Mouse (Mus musculus): ENCODE data around the gene Trim65. TPM values are rescaled to one million over a fixed set of nuclear protein-coding genes. Genes with fewer than 3 reads are reported as not detected.
"Not testable (repeated sequence)": the region's sequence is repeated elsewhere in the genome, so short reads cannot be mapped to it uniquely, and the experiment has no call there.

The Trim65 gene
- total RNA-seq, 2 experiments from 2014 or later, result 4.3 to 4.8 TPM

DNA sequence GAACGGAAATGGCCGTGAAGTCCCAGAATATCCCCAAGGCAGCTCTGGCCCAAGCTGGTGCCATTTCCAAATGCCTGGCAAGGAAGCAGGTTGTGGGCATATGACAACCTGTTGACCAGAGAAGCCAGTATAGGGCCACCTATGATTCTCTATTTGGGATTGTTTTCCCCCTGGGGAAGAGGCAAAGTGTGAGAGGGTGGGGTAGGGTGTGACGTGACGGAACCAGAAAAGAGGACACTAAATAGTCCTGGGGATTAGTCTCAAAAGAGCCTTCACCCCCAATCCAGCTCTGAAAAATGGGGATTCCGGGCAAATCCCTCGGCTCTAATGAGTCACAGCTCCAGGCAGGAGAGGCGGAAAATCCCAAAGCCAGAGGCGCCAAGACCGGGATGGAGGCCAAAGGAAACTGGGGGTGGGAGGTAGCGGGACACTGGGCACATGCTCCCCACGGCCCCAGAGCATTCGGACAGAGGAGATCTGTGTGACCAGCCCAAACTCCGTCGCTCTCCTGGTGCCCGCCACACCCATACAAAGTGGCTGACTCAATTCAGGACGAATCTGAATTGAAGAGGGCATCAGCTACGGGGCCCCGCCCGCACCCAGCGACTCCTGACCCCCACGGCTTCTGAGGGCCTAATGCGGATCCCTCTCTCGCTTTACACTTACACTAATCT is 22.3 kb downstream of the Trim65 start:
- DNase-seq, result peak; percentile 86

DNA sequence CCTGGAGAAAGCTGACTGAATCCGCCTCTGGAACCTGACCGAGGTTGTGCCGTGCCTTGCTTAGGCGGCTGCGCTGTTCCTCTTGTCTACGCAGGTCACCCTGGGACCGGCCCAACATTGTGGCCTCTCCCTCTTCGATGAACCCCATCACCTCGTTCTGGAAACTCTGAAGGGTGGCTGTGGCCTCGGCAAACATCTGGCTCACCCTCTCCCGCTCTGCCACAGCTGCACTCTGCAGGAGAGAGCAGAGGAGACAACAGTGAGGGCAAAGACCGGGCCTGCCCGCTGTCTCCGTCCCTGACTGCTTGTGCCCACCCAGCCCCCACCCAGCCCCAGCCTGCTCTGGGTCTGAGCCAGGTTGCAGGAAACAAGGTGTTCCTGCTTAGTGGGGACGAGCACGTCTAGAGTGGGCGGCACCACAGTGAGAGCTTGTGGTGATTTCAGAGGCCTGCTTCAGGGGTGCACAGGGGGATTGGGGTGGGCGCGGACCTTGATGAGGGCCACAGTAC is 23.1 kb downstream of the Trim65 start:
- DNase-seq, result no peak

DNA sequence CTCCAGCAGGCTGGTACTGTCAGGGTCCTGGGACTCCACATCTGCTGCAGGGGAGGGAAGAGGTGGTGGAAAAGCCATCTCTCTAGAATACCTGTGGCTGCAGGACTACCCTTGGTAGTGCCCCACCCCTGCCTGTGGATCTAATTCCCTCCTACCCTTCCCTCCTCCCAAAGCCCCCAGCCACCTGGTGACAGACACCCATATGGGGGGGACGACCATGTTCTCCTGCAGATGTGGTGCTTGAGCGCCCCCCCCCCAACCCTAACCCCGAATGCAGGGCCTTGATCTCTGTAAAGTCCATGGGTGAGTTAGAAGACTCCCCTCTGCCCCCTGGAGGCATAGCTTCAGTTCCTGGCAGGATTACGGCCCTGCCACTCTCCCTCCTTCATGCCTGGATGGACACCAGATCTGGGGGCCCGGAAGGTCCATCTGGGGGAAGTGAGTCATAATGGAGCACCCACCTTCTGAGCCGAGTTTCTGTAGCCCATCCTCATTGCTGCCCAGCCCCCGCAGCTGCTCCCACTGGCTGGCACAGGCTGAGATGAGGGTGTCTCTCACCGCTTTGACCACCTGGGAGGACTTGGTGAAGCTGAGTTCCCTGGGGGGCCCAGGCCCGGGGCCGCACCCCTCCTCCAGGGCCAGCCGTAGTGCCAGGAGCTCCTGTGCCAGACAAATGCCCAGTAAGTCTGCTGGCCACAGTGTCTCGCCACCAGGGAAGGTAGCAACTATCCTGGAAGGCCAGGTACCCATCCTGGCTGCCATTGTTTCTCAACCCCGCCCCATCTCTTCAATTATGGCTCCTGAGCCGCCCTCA is 23.8 kb downstream of the Trim65 start:
- peak; percentile 53 for DNase-seq

DNA sequence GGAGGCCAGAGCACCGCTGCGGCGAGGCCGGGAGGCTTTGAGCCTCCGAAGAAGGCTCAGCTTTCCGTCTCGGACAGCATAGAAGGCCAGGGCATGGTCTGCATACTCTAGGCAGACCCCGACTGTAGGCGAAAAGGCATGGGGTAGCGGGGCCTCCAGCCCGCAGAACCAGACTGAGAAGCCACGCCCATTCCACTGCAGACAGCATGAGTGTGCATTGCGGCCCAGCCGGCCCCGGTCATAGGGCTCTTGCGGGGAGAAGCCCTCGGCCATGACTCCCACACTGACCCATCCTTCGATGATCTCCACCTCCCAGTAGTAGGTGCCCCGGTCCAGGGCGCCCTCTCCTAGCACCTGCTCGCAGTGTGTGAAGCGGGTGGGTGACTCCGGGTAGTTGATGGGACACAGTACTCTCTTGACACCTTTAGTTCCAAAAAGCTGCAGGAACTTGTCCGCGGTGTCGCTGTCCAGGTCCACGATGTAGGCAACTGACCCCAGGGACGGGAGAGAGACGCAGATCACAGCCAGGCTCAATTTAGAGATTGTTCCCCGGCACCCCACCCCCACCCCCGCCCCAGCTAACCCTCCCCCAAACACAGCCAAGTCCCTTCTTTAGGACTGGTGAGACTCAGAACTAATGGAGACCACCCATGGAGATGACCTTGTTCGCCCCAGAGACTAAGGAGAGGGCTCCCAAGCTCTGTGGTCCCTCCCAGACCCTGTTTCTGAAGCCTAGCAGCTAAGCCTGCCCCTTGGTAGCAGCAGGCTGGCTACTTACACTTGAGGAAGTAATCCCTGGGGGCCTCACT is 24.6 kb downstream of the Trim65 start:
- DNase-seq, result no peak

DNA sequence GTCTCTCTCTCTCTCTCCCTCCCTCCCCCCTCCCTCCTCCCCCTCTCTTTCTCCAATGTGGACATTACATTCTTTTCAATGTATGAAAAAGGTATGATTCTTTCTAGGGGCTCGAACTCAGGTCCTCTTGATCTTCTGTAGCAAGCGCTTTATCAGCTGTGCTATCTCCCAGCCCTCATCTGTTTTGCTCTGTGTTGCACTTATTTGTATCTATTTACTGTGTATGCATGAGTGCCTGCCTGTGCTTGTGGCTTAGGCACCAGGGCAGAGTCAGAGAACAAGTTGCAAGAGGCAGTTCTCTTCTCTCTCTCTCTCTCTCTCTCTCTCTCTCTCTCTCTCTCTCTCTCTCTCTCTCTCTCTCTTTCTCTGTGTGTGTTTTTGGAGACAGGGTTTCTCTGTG is 25.9 kb downstream of the Trim65 start:
- no peak for DNase-seq

DNA sequence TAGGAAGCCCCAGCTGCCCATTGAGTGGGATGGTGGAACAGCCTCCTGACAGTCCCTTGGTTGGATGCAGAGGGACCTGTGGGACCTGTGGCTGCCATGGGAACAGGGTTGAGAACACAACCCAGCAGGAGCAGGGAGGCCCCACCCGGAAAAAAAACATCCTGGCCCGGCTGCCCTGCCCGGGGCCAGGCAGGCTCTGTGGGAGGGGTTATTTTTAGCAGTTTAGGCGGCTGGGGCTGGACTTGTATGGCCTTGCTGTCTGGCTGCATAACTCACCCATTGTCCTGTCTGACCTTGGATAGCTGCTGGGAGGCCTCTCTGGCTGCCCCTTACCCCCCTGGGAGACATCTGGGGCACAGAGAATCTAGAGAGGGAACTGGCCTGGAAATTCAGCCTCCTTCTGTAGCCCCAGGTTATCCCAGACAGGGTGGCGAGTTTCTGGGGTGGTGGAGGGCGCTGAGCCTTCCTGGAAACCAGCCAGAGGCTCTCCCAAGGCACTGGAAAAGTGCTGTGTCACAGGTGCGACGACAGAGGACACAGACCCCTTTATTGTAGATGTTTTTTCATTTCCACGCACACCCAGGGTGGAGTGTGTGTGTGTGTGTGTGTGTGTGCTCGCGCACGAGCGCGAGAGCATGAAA is 26.8 kb downstream of the Trim65 start:
- peak; percentile 81 for DNase-seq

DNA sequence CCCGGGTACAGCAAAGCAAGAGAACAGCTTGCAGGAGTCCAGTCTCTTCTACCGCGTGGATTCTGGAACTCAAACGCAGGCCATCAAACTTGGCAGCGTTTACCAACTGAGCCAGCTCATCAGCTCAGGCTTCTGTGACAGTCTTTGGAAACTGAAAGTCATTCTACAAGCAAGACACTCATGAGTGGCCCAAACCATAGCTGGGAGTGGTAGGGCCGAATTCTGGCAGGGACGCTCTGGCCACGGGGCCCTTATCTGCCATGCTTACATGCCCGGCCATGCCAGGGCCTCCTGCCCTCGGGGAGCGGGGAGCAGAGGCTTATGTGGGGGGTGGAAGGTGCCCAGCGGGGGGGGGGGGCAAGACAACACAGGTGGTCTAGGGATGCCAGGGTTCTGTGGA is 27.4 kb downstream of the Trim65 start:
- peak; percentile 44 for DNase-seq

DNA sequence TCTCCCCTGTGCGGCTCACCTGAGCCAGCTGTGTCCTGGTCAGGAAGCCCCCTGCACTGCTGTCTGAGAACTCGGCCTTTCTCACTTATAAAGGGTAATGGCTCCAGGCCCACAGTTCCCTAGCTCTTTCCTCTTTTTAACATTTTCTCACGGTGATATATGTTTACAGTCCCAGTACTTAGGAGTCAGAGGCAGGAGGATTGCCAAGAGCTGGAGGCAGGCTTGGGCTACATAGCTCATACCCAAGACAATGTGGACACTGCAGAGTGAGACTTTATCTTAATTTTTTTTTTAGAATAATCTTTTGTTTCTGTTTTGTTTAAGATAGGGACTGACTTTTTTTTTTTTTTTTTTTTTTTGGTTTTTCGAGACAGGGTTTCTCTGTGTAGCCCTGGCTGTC is 28.5 kb downstream of the Trim65 start:
- peak; percentile 56 for DNase-seq

DNA sequence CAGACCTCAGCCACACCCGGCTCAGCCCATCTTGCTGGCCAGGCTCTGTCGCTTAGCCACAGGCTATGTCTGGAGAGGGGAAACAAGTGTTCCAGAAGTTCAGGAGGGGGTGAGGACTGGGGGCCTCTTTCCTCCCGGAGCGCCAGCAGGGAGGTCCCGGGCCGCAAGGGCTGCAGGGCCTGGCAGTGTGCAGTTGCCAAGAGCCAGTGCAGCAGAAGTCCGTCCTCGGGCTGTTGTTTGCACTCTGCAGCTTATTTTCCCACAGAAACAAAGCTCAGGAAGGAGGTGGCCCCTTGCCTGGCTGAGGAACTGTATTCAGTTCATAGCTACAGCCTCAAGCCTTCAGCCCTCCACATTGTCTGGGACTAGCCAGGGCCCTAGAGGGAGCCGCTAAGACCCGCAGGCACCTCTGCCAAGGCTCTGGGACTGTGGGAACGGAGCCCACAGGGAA is 29.0 kb downstream of the Trim65 start:
- peak; percentile 71 for DNase-seq

DNA sequence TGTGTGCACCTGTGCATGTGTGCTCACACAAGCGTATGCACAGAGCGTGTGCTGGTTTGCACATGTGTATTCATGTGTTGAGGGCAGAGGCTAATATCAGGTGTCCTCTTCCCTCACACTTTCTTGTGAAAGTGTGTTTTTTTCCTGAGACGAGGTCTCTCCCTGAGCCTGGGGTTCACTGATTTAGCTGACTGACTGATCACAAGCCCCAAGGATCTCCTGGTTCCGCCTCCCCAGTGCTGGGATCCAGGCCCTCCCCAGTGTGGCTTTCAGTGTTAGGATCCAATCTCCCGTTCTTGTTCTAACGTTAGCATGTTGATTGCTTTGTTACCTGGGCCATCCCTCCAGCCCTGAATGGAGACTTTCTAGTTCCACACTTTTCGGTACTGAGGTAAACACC is 30.1 kb downstream of the Trim65 start:
- DNase-seq, result no peak

DNA sequence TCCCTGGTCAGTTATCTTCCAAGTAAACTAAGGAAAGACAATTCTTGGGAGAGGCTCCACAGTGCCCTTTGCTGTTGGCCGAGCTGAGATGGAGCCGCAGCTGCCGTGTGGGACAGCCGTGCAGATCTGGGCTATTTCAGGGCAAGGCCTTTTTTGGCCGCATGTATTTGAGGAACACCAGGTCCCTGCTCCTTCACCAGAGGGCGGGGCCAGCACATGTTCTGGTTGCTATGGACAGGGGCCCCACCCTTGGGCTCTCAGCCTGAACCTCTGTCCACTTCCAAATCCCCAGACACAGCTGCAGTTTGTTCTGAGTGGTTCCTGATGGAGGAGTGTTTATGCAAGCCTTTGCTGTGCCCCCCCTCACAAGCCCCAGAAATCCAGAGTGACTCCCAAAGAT is 30.5 kb downstream of the Trim65 start:
- peak; percentile 75 for DNase-seq

DNA sequence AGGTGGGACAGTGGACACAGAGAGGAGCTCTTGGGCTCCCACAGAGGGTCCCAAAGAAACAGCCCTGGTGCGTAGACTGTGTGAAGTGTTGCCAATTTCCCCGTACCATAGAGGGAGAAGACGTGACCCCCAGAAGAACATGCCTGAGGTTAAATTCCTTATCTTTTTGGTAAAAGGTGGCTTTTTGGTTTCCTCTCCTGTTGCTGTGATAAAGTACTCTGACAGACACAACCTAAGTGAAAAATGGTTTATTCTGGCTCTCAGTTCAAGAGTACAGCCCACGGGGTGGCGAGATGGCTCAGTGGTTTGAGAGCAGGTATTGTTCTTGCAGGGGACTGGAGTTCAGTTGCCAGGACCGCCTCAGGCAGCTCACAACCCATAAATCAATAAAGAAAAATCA is 31.5 kb downstream of the Trim65 start:
- no peak for DNase-seq

DNA sequence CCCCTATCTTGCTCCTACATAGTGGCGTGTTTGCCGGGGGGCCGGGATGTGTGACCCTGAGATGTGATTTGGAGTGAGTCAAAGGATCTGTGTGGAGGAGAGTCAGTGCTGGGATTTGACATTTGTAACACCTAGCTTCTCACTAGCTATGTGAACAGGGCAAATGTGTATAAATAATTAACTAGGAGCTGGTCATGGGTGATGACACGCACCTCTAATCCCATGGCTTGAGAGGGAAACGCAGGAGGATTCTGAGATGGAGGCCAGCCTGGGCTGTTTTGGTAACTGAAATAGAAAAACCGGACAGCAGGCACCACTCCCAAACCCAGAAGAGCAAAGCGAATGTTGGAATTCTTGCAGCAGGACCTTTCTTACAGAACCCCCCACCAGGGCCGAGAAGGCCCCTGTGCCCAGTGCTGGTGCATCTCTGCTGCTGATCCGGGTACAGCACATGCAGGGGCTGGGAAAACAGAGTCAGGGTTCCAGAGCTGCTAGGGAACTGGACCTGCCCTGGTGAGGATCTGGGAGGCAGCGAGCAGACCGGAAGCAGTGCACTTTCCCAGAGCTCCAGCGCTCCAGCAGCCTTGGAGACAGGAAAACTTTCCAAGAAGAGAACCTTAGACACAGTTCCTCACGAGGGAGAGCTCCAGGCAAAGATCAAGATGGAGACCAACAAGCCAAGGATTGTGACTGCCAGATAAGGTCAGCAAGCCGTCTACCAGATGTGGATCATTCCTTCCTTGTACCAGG is 32.0 kb downstream of the Trim65 start:
- DNase-seq, result no peak

DNA sequence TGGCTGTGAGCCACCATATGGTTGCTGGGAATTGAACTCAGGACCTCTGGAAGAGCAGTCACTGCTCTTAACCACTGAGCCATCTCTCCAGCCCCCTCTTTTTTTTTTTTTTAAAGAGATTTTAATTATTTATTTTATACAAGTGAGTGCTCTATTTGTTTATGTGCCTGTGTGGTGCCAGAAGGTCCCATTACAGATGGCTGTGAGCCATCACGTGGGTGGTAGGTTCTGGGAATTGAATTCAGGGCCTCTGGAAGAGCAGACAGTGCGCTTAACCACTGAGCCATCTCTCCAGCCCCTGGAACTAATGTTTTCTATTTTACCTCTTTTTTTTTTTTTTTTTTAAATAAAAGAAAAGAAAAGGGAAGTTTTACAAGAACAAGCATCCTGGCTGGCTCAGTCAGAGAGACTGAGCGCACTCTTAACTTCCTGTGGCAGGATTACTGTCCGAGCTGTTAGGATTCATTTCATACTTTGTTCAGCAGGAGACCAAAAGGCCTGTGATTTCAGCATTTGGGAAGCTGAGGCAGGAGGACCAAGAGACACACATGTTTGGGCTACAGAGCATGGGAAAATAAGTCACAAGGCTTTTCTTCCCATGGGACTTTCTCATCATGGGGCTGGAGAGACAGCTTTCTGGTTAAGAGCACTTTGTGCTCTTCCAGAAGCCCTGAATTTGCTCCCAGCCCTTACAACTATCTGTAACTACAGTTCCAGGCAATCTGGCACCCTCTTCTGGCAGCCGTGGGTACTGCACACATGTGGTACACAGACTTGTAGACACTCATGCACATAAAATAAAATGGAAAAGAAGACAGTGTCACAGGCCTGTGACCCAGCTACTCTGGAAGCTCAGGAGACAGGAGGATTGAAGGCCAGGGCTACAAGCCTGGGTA is 34.5 kb downstream of the Trim65 start:
- peak; percentile 58 for DNase-seq

DNA sequence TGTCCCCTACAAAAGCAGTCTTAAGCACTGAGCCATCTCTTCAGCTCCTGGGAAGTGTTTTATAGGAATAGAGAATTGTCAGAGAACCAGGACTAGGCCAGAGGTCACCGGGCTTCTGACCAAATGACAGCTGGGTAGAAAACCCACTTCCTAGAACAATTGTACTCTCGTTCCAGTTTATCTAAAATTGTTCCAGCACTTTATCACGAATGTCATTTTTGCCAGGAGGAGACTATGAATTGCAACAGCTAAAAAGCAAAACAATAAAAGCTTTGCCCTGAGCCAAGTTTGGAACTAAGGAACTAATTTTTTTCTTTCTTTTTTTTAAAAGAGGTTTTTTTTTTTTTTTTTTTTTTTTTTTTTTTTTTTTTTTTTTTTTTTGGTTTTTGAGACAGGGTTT is 35.4 kb downstream of the Trim65 start:
- peak; percentile 65 for DNase-seq

DNA sequence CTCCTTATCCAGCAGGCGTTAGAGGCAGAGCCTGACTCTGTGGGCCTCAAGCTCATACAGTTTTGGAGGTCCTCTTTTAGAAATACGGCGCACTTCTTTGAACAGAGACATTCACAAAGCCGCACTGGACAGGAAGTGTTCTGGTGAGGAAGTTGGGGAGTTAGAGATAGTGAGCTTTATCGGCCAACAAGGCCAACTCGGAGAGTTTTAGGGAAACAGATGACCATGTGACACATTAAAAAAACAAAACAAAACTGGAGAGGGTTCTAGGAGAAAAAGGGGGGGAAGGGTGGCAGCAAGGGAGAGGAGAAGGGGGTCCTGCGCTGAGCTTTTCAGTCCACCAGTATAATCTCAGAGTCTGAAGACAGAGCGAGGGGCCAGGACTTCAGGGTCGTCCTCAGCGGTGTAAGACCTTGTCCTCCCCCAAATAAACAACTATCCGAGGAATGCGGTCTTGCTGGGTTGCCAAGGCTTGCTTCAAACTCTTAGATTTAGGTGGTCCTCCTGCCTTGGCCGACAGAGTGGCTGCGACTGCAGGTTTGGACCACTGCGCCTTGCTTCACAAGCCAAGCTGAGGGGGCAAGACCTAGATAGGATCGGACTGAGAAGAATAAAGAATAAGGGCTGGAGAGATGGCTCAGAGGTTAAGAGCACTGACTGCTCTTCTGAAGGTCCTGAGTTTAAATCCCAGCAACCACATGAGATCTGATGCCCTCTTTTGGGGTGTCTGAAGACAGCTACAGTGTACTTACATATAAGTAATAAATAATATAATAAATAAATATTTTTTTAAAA is 37.0 kb downstream of the Trim65 start:
- no peak for DNase-seq

DNA sequence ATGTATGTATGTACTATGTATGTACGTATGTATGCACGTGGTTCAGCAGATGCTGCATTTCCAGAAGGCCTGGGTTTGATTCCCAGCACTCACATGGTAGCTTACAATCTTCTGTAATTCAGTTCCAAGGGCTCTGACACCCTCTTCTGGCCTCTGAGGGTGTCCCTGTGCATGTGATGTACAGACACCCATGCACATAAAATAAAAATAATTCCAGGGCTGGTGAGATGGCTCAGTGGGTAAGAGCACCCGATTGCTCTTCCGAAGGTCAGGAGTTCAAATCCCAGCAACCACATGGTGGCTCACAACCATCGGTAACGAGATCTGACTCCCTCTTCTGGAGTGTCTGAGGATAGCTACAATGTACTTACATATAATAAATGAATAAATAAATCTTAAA is 38.0 kb downstream of the Trim65 start:
- DNase-seq, result not testable (repeated sequence)

DNA sequence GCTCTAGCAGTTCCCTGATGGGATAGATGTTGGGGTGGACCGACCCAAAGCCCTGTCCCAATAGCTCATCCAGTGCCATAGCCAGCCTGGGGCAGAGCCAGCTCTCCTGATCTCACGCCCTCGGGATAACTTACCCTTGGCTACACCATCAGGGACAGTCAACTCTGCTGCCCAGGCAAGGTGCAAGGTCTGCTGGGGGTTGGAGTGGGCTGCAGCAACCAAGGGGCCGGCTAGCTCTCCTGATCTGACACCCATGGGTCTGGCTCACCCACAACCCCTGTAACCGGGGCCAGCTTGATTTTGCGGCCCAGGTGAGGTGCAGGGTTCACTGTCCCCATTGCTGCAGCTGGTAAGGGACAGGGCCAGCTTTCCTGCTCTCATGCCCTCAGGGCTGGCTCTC is 39.3 kb downstream of the Trim65 start:
- DNase-seq, result no peak

DNA sequence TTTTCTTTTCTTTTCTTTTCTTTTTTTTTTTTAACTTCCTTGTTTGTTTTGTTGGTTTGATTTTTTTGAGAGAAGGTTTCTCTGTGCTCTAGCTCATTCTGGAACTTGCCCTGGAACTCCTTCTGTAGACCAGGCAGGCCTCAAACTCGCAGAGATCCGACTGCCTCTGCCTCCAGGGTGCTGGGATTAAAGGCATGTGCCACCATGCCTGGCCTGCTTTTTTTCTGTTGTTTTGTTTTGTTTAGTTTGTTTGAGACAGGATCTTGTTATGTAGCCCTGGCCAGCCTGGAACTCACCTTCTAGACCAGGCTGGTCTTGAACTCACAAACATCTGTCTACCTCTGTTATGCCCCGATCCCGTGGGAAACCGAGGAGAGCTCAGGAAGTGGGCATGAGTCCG is 41.4 kb downstream of the Trim65 start:
- DNase-seq, result no peak

Measured in heart, postnatal 4 days (tissue).